In the genomic region with DNA sequence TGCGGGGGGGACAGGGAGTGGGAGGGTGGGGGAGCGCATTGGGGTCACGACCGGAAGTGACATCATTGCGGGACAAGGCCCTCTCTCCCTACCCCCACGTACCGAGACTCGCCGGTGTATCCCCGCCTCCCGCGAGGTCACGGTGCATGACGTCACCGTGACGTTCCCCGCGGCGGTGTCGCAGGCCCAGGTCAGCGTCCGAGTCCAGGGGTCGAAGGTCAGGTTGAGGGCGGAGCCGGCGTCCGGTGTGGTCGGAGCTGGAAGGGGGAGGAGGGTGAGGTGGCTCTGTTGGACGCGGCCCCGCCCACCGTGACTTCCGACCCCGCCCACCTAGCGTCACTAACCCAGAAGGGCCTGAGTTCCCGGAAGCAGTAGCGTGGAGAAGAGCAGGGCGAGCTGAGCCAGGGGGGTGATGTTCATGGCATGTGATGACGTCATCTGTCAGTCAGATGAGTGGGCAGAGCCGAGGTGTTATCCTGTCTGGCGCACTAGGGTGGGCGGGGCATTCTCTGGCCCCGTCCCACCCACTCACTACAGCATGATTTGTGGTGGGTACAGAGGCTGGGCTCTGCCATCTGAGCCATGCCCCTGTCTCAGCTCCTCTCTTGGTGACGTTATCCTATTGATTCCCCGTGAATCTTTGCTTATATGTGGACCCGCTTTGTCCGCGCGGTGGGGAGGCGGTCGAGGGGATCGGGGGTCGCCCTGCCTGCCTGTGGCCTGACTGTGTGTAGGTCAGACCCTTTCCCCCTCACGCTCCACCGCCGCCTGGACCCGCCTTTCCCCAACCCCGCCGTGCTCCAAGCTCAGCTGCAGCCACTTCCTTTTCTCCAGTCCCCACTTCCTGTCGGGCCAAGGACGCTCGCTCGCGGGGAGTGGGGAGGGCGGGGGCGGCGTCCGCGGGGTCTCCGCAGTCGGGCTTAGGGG, we compare ENCODE assay signal across 8 mouse cellular contexts. TPM values are rescaled to one million over a fixed set of nuclear protein-coding genes. Genes with fewer than 3 reads are reported as not detected.
DNase-seq lines count a peak whose midpoint lies in the region; ATAC-seq and TF ChIP-seq lines count a peak whose summit lies in the region.

No protein-coding gene starts in this region.

- peak; percentile 18 for DNase-seq in 3134 (ENCODE audit: extremely low read depth, insufficient read length, low spot score)
- DNase-seq in brain, embryonic 18.5 days (ENCODE audit: low read depth, low spot score), result peak; percentile 88
- DNase-seq in liver, adult 2 months (ENCODE audit: extremely low read depth, low read depth, low spot score), result peak; percentile 39
- peak; percentile 88 to 93 for DNase-seq in spleen, postnatal 4 days (ENCODE audit: low spot score in 2 of 2)

- WGBS in heart, embryonic 12.5 days, result 2% methylated on average over 70 of the region's 71 CpGs
- 2% methylated on average over 65 of the region's 71 CpGs for WGBS in kidney, embryonic 16.5 days
- 5% methylated on average over 71 of the region's 71 CpGs for WGBS in liver, adult 2 months

- no peak for TF ChIP-seq CTCF in liver, adult 2 months (IDR thresholded peaks at IDR 0.05; ENCODE audit: low read depth, low read length)

- H3K4me3 ChIP-seq in heart, embryonic 12.5 days, result peak overlapping the region; percentile 60
- peak overlapping the region; percentile 60 for H3K4me3 ChIP-seq in kidney, embryonic 16.5 days (ENCODE audit: low read length)
- H3K4me3 ChIP-seq in liver, adult 2 months (ENCODE audit: insufficient read depth, low read depth, low read length), result peak overlapping the region; percentile 63

- no peak for TF ChIP-seq POLR2A in liver, adult 2 months (IDR thresholded peaks at IDR 0.05; ENCODE audit: extremely low read depth, insufficient read depth, low read length)

- H3K27ac ChIP-seq in heart, embryonic 12.5 days (ENCODE audit: poor library complexity, severe bottlenecking), result peak overlapping the region; percentile 78
- H3K27ac ChIP-seq in kidney, embryonic 16.5 days (ENCODE audit: low read length), result peak overlapping the region; percentile 95
- no peak overlapping the region for H3K27ac ChIP-seq in liver, adult 2 months (replicated peaks; ENCODE audit: insufficient read depth, low read depth, low read length)

- peak; percentile 63 for ATAC-seq in erythroid progenitor cell, adult 5-6 weeks (replicated peaks; ENCODE audit: low FRiP score, poor library complexity, severe bottlenecking)
- ATAC-seq in heart, embryonic 12.5 days (ENCODE audit: insufficient number of reproducible peaks, low FRiP score), result peak; percentile 87
- peak; percentile 93 for ATAC-seq in kidney, embryonic 16.5 days (ENCODE audit: low FRiP score, low TSS enrichment)
- ATAC-seq in monocyte, adult 5-6 weeks (replicated peaks; ENCODE audit: insufficient number of reproducible peaks, low FRiP score, low TSS enrichment, poor library complexity, severe bottlenecking), result peak; percentile 51

- no peaks in the 10 kb centered on the region for H3K4me1 ChIP-seq in heart, embryonic 12.5 days (replicated peaks)
- no peaks in the 10 kb centered on the region for H3K4me1 ChIP-seq in kidney, embryonic 16.5 days (ENCODE audit: insufficient read depth, low read length)
- H3K4me1 ChIP-seq in liver, adult 2 months (ENCODE audit: control insufficient read depth, insufficient read depth, low read length), result peaks cover 4% of the 10 kb centered on the region; the same call in 1 of the 2 replicates

- peak overlapping the region; percentile 71 for H3K4me2 ChIP-seq in heart, embryonic 12.5 days
- H3K4me2 ChIP-seq in kidney, embryonic 16.5 days (replicated peaks; ENCODE audit: low read depth, low read length), result peak overlapping the region; percentile 62

- H3K9ac ChIP-seq in heart, embryonic 12.5 days, result peak overlapping the region; percentile 45
- H3K9ac ChIP-seq in kidney, embryonic 16.5 days (replicated peaks; ENCODE audit: low read length), result peak overlapping the region; percentile 64
- H3K9ac ChIP-seq in liver, adult 2 months (ENCODE audit: low read depth, low read length), result peak overlapping the region; percentile 30; the same call in 1 of the 2 replicates

- no peaks in the 10 kb centered on the region for H3K79me2 ChIP-seq in liver, adult 2 months (ENCODE audit: control insufficient read depth, insufficient read depth, low read length)

- 0 out of 2 replicates have a peak, but pooled peaks cover 8% of the 10 kb centered on the region for H3K36me3 ChIP-seq in heart, embryonic 12.5 days
- H3K36me3 ChIP-seq in kidney, embryonic 16.5 days (ENCODE audit: insufficient read depth, low read length), result no peaks in the 10 kb centered on the region
- no peaks in the 10 kb centered on the region for H3K36me3 ChIP-seq in liver, adult 2 months (ENCODE audit: control insufficient read depth, insufficient read depth, low read length)

- no peaks in the 10 kb centered on the region for H3K27me3 ChIP-seq in heart, embryonic 12.5 days (replicated peaks)
- H3K27me3 ChIP-seq in kidney, embryonic 16.5 days (ENCODE audit: insufficient read depth, low read length), result no peaks in the 10 kb centered on the region
- H3K27me3 ChIP-seq in liver, adult 2 months (ENCODE audit: control insufficient read depth, insufficient read depth, low read length), result no peaks in the 10 kb centered on the region

- H3K9me3 ChIP-seq in heart, embryonic 12.5 days (replicated peaks), result peaks cover 11% of the 10 kb centered on the region
- no peaks in the 10 kb centered on the region; the same call in none of the 2 replicates for H3K9me3 ChIP-seq in kidney, embryonic 16.5 days (ENCODE audit: low read length)

RNA-seq across cellular contexts. Expression of a gene that starts 1.0 kb away (rescaled TPM):
- 26.8 and 37.5 TPM in 2 replicates for total RNA-seq in erythroid progenitor cell, adult 5-6 weeks (2015; ENCODE audit: low replicate concordance)
- total RNA-seq in erythroid progenitor cell, adult 5-6 weeks (2017; ENCODE audit: low replicate concordance), result 9.0 and 12.9 TPM in 2 replicates
- polyA plus RNA-seq in heart, embryonic 12.5 days (2016; fragmentation: Nextera tagmentation; extraction: Ambion mirVana), result 35.7 and 39.5 TPM in 2 replicates
- polyA plus RNA-seq in kidney, embryonic 16.5 days (2015; fragmentation: Nextera tagmentation; extraction: Ambion mirVana), result 40.4 and 50.5 TPM in 2 replicates
- 3.4 and 10.4 TPM in 2 replicates for total RNA-seq in liver, adult 2 months (2014; rRNA removed)
- 18.1 and 28.5 TPM in 2 replicates for polyA plus RNA-seq in liver, adult 2 months (2012; rRNA removed)
- total RNA-seq in monocyte, adult 5-6 weeks (2017), result 128 to 198 TPM (median 148 TPM) in 3 replicates

RNA-seq across cellular contexts. Expression of a gene that starts 43.5 kb away (rescaled TPM):
- not detected in 2 replicates for total RNA-seq in erythroid progenitor cell, adult 5-6 weeks (2015; ENCODE audit: low replicate concordance)
- not detected in 2 replicates for total RNA-seq in erythroid progenitor cell, adult 5-6 weeks (2017; ENCODE audit: low replicate concordance)
- polyA plus RNA-seq in heart, embryonic 12.5 days (2016; fragmentation: Nextera tagmentation; extraction: Ambion mirVana), result not detected in 2 replicates
- not detected in 2 replicates for polyA plus RNA-seq in kidney, embryonic 16.5 days (2015; fragmentation: Nextera tagmentation; extraction: Ambion mirVana)
- total RNA-seq in liver, adult 2 months (2014; rRNA removed), result not detected in 2 replicates
- not detected in 2 replicates for polyA plus RNA-seq in liver, adult 2 months (2012; rRNA removed)
- not detected in 3 replicates for total RNA-seq in monocyte, adult 5-6 weeks (2017)

RNA-seq across cellular contexts. Expression of a gene that starts 51.1 kb away (rescaled TPM):
- not detected in 2 replicates for total RNA-seq in erythroid progenitor cell, adult 5-6 weeks (2015; ENCODE audit: low replicate concordance)
- not detected in 2 replicates for total RNA-seq in erythroid progenitor cell, adult 5-6 weeks (2017; ENCODE audit: low replicate concordance)
- polyA plus RNA-seq in heart, embryonic 12.5 days (2016; fragmentation: Nextera tagmentation; extraction: Ambion mirVana), result 0.11 and 0.21 TPM in 2 replicates
- polyA plus RNA-seq in kidney, embryonic 16.5 days (2015; fragmentation: Nextera tagmentation; extraction: Ambion mirVana), result 0.19 and 0.48 TPM in 2 replicates
- total RNA-seq in liver, adult 2 months (2014; rRNA removed), result not detected in 2 replicates
- polyA plus RNA-seq in liver, adult 2 months (2012; rRNA removed), result not detected in 2 replicates
- total RNA-seq in monocyte, adult 5-6 weeks (2017), result not detected in 3 replicates

Comparison
In these comparisons a context has a peak if more than half of its experiments do, and no peak if none do; other contexts are left out.
1. DNase-seq: peak in every context shown above with its lines; median percentile 90 in spleen, postnatal 4 days; 88 in brain, embryonic 18.5 days; 39 in liver, adult 2 months; 18 in 3134.